Mouse (Mus musculus) testis, postnatal 10 days (tissue): Measurements from ENCODE around the gene Arhgef18.

ENCODE experiments used
- DNase-seq: peaks from one replicate; pipeline ENCODE4 v3.0.0; 2021; ENCODE audit warnings: low spot score

Arhgef18 gene

GRCm38 (mm10) chr8:3395246-3395645, 2.4 kb downstream of the Arhgef18 start:
- no peak for DNase-seq

GRCm38 (mm10) chr8:3397597-3397996, 4.8 kb downstream of the Arhgef18 start:
- DNase-seq = no peak

- no peak for DNase-seq
These were observed 7.7 kb downstream of the Arhgef18 start for GRCm38 (mm10) chr8:3400509-3400908.

GRCm38 (mm10) chr8:3407417-3407816, 14.6 kb downstream of the Arhgef18 start:
- DNase-seq = no peak

GRCm38 (mm10) chr8:3411085-3411484, 18.3 kb downstream of the Arhgef18 start:
- no peak for DNase-seq

- DNase-seq = no peak
These were observed 19.1 kb downstream of the Arhgef18 start for GRCm38 (mm10) chr8:3411901-3412301.

- no peak for DNase-seq
These were observed 20.0 kb downstream of the Arhgef18 start for GRCm38 (mm10) chr8:3412816-3413215.

- no peak for DNase-seq
These were observed 21.9 kb downstream of the Arhgef18 start for GRCm38 (mm10) chr8:3414639-3415190.

- no peak for DNase-seq
These were observed 22.5 kb downstream of the Arhgef18 start for GRCm38 (mm10) chr8:3415259-3415658.

GRCm38 (mm10) chr8:3415661-3416060, 22.9 kb downstream of the Arhgef18 start:
- DNase-seq = no peak

GRCm38 (mm10) chr8:3416846-3417245, 24.0 kb downstream of the Arhgef18 start:
- no peak for DNase-seq

- DNase-seq = no peak
These were observed 24.6 kb downstream of the Arhgef18 start for GRCm38 (mm10) chr8:3417455-3417854.

GRCm38 (mm10) chr8:3418101-3418500, 25.3 kb downstream of the Arhgef18 start:
- no peak for DNase-seq

GRCm38 (mm10) chr8:3420105-3420706, 27.4 kb downstream of the Arhgef18 start:
- DNase-seq = no peak

GRCm38 (mm10) chr8:3421507-3421906, 28.7 kb downstream of the Arhgef18 start:
- no peak for DNase-seq

GRCm38 (mm10) chr8:3425217-3425616, 32.4 kb downstream of the Arhgef18 start:
- DNase-seq = no peak

GRCm38 (mm10) chr8:3426211-3426610, 33.4 kb downstream of the Arhgef18 start:
- no peak for DNase-seq

- DNase-seq = no peak
These were observed 35.6 kb downstream of the Arhgef18 start for GRCm38 (mm10) chr8:3428426-3428825.

- DNase-seq = no peak
These were observed 37.2 kb downstream of the Arhgef18 start for GRCm38 (mm10) chr8:3429966-3430365.

GRCm38 (mm10) chr8:3431113-3431512, 38.3 kb downstream of the Arhgef18 start:
- DNase-seq = no peak

GRCm38 (mm10) chr8:3436492-3436891, 43.7 kb downstream of the Arhgef18 start:
- DNase-seq = no peak

- DNase-seq = peak; percentile 69
These were observed 46.7 kb downstream of the Arhgef18 start for GRCm38 (mm10) chr8:3439510-3439909.

GRCm38 (mm10) chr8:3449226-3449625, 56.4 kb downstream of the Arhgef18 start:
- DNase-seq = no peak

GRCm38 (mm10) chr8:3450670-3451069, 57.9 kb downstream of the Arhgef18 start:
- DNase-seq = peak; percentile 80
